Mouse (Mus musculus): Measurements from ENCODE around the gene Tasp1. TPM values are rescaled to one million over a fixed set of nuclear protein-coding genes. Genes with fewer than 3 reads are reported as not detected.
A peak's percentile ranks its signal among the peaks of the same experiment; 100 is the strongest.

The Tasp1 gene
- polyA plus RNA-seq, 1 experiment from 2014 or later: 13.8 TPM

DNA sequence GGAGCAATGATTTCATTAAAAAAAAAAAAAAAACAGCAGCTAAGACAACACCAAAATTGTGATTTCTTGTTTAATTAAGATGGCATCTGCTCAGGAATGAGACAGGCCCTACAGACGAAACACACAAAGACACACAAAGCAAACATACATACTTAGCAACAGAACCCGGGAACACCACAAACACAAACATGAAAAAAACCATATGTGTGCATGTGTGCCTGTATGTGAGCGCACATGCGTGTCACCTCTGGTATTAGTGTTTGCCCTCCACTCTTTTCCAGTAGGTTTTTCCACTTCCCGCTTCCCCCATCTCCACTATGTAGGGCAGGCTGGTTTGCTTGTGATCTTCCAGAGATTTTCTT, 206.5 kb downstream of the Tasp1 start:
- H3K27ac ChIP-seq (replicated peaks): no peak overlapping the region
- ATAC-seq (ENCODE audit: low FRiP score, low TSS enrichment): no peak

DNA sequence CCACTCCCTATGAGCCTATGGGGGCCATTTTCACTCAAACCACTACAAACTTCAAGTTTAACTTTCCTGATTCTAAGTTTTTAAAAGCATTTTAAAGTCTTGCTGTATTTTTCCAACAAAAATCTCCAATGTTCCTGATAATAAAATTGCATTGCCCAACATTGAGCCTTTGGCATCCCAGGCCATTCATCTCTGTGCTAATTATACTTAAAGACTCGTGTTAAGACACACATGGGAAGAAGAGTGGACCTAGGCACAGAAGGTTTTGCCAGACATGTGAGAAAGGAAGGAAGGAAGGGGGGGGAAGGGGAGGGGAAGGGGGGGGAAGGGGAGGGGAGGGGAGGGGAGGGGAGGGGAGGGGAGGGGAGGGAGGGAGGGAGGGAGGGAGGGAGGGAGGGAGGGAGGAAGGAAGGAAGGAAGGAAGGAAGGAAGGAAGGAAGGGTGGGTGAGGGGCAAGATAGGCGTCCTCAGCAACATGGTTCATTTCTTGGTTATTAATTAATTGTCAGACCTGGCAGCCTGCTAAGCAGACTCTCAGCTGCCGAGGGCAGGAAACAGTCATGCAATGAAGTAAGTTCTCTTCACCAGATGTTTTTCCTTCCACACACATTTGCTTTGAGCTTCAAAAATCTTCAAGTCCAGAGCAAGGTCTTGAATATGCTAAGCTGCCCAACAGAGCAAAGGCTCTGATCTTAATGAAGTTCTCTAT, 207.0 kb downstream of the Tasp1 start:
- no peak overlapping the region for H3K9ac ChIP-seq (ENCODE audit: low read length)
- no peak overlapping the region for H3K4me3 ChIP-seq (ENCODE audit: low read depth, low read length)
- no peak overlapping the region for H3K27ac ChIP-seq (replicated peaks)
- no peak for ATAC-seq (ENCODE audit: low FRiP score, low TSS enrichment)
- TF ChIP-seq CTCF (IDR thresholded peaks at IDR 0.05; ENCODE audit: low read depth): no peak
- no peak for TF ChIP-seq EP300 (optimal IDR thresholded peaks at IDR 0.05)
- no peaks in the 10 kb centered on the region for H3K4me1 ChIP-seq (replicated peaks; ENCODE audit: control insufficient read depth, insufficient read depth)
- no peak for DNase-seq (ENCODE audit: low spot score)
- no peaks in the 10 kb centered on the region for H3K9me3 ChIP-seq (ENCODE audit: control insufficient read depth, low read length)
- no peaks in the 10 kb centered on the region for H3K27me3 ChIP-seq (ENCODE audit: control insufficient read depth, insufficient read depth, low read length)
- WGBS: 24% methylated on average over 3 of the region's 3 CpGs
- H3K36me3 ChIP-seq (ENCODE audit: control insufficient read depth, insufficient read depth, low read length): no peaks in the 10 kb centered on the region
- no peak overlapping the region for H3K4me2 ChIP-seq (replicated peaks; ENCODE audit: low read depth)

More for the DNA sequence above, 206.5 kb downstream of the Tasp1 start:
- no peaks in the 10 kb centered on the region for H3K4me1 ChIP-seq (replicated peaks; ENCODE audit: control insufficient read depth, insufficient read depth)
- no peak overlapping the region for H3K9ac ChIP-seq (ENCODE audit: low read length)
- H3K27me3 ChIP-seq (ENCODE audit: control insufficient read depth, insufficient read depth, low read length): no peaks in the 10 kb centered on the region
- DNase-seq (ENCODE audit: low spot score): no peak
- WGBS: 85% methylated on average over 5 of the region's 5 CpGs
- TF ChIP-seq EP300 (optimal IDR thresholded peaks at IDR 0.05): no peak
- TF ChIP-seq CTCF (IDR thresholded peaks at IDR 0.05; ENCODE audit: low read depth): no peak
- H3K4me2 ChIP-seq (replicated peaks; ENCODE audit: low read depth): no peak overlapping the region
- no peaks in the 10 kb centered on the region for H3K36me3 ChIP-seq (ENCODE audit: control insufficient read depth, insufficient read depth, low read length)
- H3K9me3 ChIP-seq (ENCODE audit: control insufficient read depth, low read length): no peaks in the 10 kb centered on the region
- no peak overlapping the region for H3K4me3 ChIP-seq (ENCODE audit: low read depth, low read length)

DNA sequence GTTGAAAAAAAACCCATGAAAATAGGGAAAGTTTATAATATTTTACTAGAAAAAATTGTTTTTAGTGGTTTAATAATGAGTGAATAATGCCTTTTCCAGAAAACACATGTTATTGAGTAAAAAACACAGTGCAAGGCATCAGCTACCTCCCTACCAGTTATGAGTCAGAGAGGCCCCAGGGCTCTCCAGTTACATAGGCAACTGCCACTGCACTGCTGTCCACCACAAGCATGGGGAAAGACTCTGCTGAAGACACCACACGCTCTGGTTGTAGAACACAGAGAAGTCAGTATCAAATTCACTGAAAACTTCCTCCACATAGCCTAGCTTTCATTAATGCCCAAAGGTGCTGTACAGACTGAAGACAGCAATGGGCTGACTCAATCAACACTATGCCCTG, 217.0 kb downstream of the Tasp1 start:
- WGBS: 89% methylated on average over 1 of the region's 1 CpGs
- no peak overlapping the region for H3K4me3 ChIP-seq (ENCODE audit: low read depth, low read length)
- no peak for ATAC-seq (ENCODE audit: low FRiP score, low TSS enrichment)

DNA sequence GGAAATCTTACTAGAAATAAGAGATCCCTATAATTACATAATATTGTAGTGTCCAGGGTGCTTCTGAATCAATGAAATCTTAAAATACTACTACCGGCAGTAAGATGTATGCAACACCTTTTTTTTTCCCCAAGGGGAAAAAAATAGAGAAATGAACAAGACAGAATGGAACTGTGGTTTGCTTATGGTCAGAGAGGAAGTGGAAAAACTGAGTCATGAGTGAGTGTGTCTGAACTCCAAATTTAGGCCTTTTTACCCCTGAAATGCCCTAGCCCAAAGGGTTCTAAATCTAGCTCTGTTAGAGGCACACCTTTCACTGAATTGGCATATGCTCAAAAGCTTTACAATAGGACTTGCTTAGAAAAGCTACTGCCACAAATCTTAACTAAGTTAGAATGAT, 225.2 kb downstream of the Tasp1 start:
- no peaks in the 10 kb centered on the region for H3K9me3 ChIP-seq (ENCODE audit: control insufficient read depth, low read length)
- H3K4me1 ChIP-seq (replicated peaks; ENCODE audit: control insufficient read depth, insufficient read depth): no peaks in the 10 kb centered on the region
- ATAC-seq (ENCODE audit: low FRiP score, low TSS enrichment) (no peak), DNase-seq (ENCODE audit: low spot score) (no peak)
- 64% methylated on average over 1 of the region's 1 CpGs for WGBS
- H3K27me3 ChIP-seq (ENCODE audit: control insufficient read depth, insufficient read depth, low read length): no peaks in the 10 kb centered on the region
- no peak overlapping the region for H3K27ac ChIP-seq (replicated peaks)
- H3K36me3 ChIP-seq (ENCODE audit: control insufficient read depth, insufficient read depth, low read length): no peaks in the 10 kb centered on the region
- no peak for TF ChIP-seq EP300 (optimal IDR thresholded peaks at IDR 0.05)
- no peak for TF ChIP-seq CTCF (IDR thresholded peaks at IDR 0.05; ENCODE audit: low read depth)
- H3K9ac ChIP-seq (ENCODE audit: low read length): no peak overlapping the region
- no peak overlapping the region for H3K4me2 ChIP-seq (replicated peaks; ENCODE audit: low read depth)
- H3K4me3 ChIP-seq (ENCODE audit: low read depth, low read length): no peak overlapping the region

More for the DNA sequence above, 217.0 kb downstream of the Tasp1 start:
- H3K27me3 ChIP-seq (ENCODE audit: control insufficient read depth, insufficient read depth, low read length): no peaks in the 10 kb centered on the region
- H3K4me2 ChIP-seq (replicated peaks; ENCODE audit: low read depth): no peak overlapping the region
- no peaks in the 10 kb centered on the region for H3K9me3 ChIP-seq (ENCODE audit: control insufficient read depth, low read length)
- no peaks in the 10 kb centered on the region for H3K36me3 ChIP-seq (ENCODE audit: control insufficient read depth, insufficient read depth, low read length)
- H3K4me1 ChIP-seq (replicated peaks; ENCODE audit: control insufficient read depth, insufficient read depth): no peaks in the 10 kb centered on the region
- DNase-seq (ENCODE audit: low spot score): no peak
- no peak overlapping the region for H3K27ac ChIP-seq (replicated peaks)
- no peak for TF ChIP-seq EP300 (optimal IDR thresholded peaks at IDR 0.05)
- TF ChIP-seq CTCF (IDR thresholded peaks at IDR 0.05; ENCODE audit: low read depth): no peak
- no peak overlapping the region for H3K9ac ChIP-seq (ENCODE audit: low read length)

DNA sequence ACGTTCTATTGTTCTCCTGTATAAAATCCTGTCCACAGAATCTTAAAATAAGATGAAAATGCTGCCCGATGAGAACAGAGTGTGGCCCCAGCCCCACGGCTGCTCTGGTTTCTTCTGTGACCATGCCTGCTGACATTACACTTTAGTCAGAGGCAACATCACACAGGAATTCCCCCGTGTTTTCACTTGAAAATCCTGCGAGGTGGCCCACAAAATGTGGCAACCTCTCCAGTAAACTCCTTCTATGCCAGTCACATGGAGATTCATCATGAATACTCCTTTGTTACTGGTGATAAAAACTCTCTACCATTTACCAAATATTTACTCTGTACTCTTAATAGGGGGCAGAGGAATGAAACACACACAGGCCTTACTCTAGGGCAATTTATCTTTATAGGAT, 225.7 kb downstream of the Tasp1 start:
- TF ChIP-seq EP300 (optimal IDR thresholded peaks at IDR 0.05) (no peak), CTCF (IDR thresholded peaks at IDR 0.05; ENCODE audit: low read depth) (no peak)

DNA sequence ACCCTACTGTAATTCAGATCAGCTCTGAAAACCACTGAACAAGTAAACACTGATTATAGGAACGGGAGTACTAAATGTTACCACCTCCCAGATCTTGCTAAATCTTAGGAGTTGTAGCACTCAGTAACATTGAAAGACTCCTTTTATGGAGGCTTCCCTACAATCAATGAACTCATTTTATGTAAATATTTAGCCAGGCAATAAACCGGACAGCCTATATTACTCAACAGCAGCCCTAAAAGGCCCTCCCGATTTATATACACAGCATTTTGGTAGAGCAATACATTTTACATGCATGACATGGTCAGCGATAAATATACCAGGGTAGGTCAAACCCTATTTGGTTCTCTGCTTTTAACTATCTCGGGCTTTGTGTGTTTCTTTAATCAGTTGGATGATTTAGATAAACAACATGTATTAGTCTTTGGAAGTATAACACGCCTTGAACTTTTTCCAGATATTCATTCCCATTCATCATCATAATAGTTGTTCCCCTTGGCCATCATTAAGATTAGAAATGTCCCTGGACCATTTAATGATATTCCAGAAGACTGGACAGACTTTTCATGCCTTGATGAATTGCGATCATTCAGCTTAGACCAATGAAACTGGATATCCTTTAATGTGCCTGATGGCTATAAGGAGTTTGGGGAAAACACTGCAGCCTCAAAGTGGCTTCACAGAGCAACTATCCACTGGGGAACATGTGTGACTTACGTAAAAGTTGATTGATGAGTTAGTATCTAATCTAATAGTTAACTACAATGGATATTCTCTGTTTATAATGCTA, 244.8 kb downstream of the Tasp1 start:
- H3K9ac ChIP-seq (ENCODE audit: low read length): no peak overlapping the region
- peak overlapping the region; percentile 53; the same call in 1 of the 2 replicates for H3K27ac ChIP-seq (replicated peaks)

More for the DNA sequence above, 225.7 kb downstream of the Tasp1 start:
- no peak overlapping the region for H3K4me3 ChIP-seq (ENCODE audit: low read depth, low read length)
- H3K9me3 ChIP-seq (ENCODE audit: control insufficient read depth, low read length): no peaks in the 10 kb centered on the region
- DNase-seq (ENCODE audit: low spot score) (no peak), ATAC-seq (ENCODE audit: low FRiP score, low TSS enrichment) (no peak)
- no peaks in the 10 kb centered on the region for H3K27me3 ChIP-seq (ENCODE audit: control insufficient read depth, insufficient read depth, low read length)
- no peak overlapping the region for H3K9ac ChIP-seq (ENCODE audit: low read length)
- no peaks in the 10 kb centered on the region for H3K4me1 ChIP-seq (replicated peaks; ENCODE audit: control insufficient read depth, insufficient read depth)
- WGBS: 60% methylated on average over 5 of the region's 5 CpGs
- H3K4me2 ChIP-seq (replicated peaks; ENCODE audit: low read depth): no peak overlapping the region
- H3K27ac ChIP-seq (replicated peaks): no peak overlapping the region
- no peaks in the 10 kb centered on the region for H3K36me3 ChIP-seq (ENCODE audit: control insufficient read depth, insufficient read depth, low read length)

More for the DNA sequence above, 244.8 kb downstream of the Tasp1 start:
- no peak overlapping the region for H3K4me2 ChIP-seq (replicated peaks; ENCODE audit: low read depth)
- peaks cover 4% of the 10 kb centered on the region; the same call in 1 of the 2 replicates for H3K4me1 ChIP-seq (replicated peaks; ENCODE audit: control insufficient read depth, insufficient read depth)
- H3K4me3 ChIP-seq (ENCODE audit: low read depth, low read length): no peak overlapping the region
- DNase-seq (ENCODE audit: low spot score) (no peak), ATAC-seq (ENCODE audit: low FRiP score, low TSS enrichment) (peak; percentile 85)
- no peaks in the 10 kb centered on the region for H3K9me3 ChIP-seq (ENCODE audit: control insufficient read depth, low read length)
- WGBS: 27% methylated on average over 8 of the region's 8 CpGs
- TF ChIP-seq EP300 (optimal IDR thresholded peaks at IDR 0.05): no peak
- no peak for TF ChIP-seq CTCF (IDR thresholded peaks at IDR 0.05; ENCODE audit: low read depth)
- no peaks in the 10 kb centered on the region for H3K36me3 ChIP-seq (ENCODE audit: control insufficient read depth, insufficient read depth, low read length)
- no peaks in the 10 kb centered on the region for H3K27me3 ChIP-seq (ENCODE audit: control insufficient read depth, insufficient read depth, low read length)
